Mouse (Mus musculus): Measurements from ENCODE around the gene Castor1.
A peak's percentile ranks its signal among the peaks of the same experiment; 100 is the strongest.

The Castor1 gene

DNA sequence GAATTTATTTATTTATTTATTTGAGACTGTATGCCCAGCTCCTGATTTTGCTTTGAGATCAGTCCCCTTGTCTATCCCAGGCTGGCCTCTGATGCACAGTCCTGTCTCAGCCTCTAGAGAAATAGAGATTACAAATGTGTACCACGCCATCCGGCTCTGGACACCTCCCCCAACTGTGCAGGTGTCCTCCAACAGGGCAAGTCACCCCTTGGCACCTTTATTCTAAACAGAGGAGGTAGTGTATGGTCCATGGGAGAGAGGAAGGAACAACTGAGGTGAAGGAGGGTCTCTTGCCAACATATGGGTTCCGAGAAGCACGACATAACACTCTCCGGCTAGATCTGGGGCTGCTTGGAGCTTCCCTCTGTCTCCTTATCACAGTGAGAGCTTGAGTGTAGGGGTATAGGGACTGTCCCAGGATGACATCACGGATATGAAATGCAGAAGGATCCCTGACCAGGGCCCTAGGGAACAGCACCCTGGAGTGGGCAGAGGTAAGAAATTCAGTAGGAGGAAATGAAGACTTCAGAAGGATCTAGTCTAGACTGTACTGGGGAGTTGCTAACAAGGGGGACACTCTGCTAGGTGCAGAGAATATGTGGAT lies 17.1 kb downstream of the Castor1 start:
- DNase-seq (ENCODE audit: low read depth), result no peak

DNA sequence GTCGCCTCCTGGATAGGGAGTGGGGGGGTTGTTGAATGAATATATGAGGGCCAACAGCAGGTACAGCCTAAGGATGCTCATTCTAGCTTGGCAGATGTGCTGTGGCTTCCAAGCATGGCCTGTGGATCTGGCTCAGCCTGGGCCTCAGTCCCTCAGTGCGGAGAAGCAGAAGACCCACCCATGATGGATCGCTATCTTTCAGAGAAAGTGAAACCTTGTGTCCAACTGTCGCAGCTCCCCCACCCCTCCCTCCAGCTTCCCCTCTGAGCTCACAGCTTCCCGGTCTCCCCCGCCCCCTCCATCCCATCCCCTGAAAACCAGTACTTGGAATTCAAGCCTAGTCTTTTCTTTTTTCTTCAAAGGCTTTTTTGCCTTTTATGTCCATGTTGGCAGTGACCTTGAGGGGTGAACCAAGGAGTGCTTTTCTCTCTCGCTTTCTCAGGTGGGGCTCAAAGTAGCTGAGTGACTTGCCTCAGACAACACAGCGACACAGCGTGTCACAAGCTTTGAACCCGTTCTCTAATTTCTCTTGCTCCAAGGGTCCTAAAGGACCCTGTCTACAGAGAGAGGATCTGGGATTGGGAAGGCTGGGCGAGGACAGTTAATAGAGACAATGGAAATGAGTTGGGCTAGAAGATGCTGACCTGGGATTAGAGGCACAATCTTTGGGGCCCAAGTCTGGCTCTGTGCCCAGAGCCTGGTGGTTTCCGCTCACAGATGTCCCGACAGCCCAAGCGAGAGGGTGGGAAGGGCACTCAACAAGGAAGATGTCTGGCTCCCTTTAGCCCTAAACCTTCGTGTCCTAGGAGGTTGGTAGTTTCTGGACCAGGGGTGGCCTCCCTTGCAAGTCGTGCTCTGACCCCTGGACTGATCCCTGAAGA lies 17.9 kb downstream of the Castor1 start, which contains the start of gene Osm:
Osm (plus strand) TSS at position 756 of the 881 bp plus-strand sequence.
- DNase-seq (ENCODE audit: low read depth), result peak; percentile 85

GRCm38 (mm10) chr11:4236546-4237067 lies 18.6 kb downstream of the Castor1 start:
- DNase-seq (ENCODE audit: low read depth), result peak; percentile 77

DNA sequence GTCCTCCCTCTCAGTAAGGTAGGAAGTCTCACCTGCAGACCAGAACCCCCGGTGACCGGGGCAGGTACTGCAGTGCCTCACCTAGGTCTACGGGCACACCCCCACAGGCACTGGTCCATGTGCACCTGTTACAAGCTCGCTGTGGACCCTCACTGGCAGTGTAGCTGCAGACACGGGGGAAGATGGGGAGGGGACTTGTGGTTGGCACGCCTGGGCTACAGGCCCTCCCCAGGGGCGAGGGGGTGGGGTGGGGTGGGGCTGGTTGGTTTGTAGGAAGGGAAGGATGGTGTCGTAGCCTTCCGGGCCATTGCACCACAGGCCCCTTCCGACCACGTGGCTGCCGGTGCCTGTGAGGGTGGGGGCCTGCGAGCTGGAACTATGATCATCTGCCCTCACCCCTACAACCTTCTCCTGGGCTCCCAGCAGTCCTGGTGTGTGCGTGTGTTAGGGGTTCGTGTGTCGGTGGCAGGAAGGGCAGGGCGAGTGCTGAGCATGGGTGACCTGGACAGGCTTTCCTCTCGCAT lies 19.4 kb downstream of the Castor1 start:
- peak; percentile 89 for DNase-seq (ENCODE audit: low read depth)

- no peak for DNase-seq (ENCODE audit: low read depth)
Measured at GRCm38 (mm10) chr11:4238167-4238566, 20.1 kb downstream of the Castor1 start.

GRCm38 (mm10) chr11:4239691-4240090 lies 21.7 kb downstream of the Castor1 start:
- no peak for DNase-seq (ENCODE audit: low read depth)

DNA sequence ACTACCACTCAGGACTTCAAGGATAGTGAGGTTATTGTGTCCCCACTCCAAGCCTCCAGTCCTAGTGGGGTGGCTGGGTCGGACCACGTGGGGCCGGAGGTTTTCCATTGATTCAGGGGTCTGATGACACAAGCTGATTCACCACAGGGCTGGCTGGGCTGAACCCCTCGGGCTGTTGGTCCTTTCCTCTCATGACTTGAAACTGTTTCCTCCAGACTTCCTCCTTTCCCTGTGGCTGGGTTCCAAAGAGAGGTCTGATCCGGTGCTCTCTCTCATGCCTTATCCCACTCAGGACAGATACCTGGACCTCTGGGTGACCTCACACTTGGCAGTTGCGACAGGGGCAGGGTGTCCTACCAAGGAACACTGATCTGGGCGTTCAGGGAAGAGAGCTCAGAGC lies 22.1 kb downstream of the Castor1 start:
- no peak for DNase-seq (ENCODE audit: low read depth)

- no peak for DNase-seq (ENCODE audit: low read depth)
Measured at GRCm38 (mm10) chr11:4241180-4241579, 23.2 kb downstream of the Castor1 start.

- DNase-seq (ENCODE audit: low read depth), result no peak
Measured at GRCm38 (mm10) chr11:4246126-4246525, 28.1 kb downstream of the Castor1 start.

- peak; percentile 68 for DNase-seq (ENCODE audit: low read depth)
Measured at GRCm38 (mm10) chr11:4246623-4247022, 28.6 kb downstream of the Castor1 start.

DNA sequence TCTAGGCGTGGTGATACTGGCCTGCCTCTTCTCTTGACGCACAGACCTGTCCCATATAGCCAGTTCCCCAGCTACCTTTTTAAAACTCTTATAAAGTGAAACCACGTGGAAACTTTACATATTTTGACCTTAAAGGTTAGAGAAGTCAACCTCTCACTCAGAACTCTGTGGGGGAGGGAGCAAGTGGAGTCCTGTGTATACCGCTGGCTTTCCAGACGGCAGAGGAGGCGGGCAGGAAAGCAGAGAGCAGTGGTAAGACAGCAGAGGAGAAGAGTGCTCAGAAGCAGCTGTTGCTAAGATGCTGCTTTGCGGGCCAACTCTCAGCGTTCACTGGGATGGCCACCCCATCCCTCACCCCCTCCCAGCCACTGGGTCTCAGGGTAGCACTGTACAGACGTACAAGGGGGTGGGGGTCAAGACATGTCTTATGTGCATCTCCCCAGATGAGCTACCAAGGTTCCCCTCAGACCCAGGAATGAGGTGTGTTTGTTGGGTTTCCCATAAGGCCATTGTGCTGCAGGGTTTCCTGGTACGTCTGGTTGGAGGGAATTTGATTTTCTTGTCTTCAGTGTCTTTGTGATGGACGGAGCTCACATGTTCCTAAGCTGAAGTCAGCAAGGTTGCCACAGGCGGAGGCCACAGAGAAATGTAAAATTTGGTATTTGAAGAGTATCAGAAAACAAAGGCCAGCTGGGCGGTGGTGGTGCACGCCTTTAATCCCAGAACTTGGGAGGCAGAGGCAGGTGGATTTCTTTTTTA lies 29.4 kb downstream of the Castor1 start:
- DNase-seq (ENCODE audit: low read depth), result peak; percentile 74

DNA sequence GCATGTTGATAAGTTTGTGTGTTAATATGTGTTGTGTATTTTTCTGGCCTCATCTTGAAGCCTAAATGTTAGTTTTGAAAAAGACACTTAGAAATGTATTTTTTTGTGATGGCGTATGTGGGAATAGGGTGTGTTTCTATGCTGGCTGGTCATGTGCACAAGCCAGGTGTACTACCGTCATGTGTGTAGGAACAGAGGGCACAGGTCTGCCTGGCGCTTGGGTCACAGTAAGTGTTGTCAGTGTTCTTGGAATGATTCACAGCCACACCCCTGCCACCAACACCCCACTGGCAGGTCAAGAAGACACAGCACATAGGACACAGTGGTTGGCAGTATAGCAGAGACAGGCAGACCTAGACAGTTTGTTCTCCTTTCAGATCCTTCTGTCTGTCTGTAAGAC lies 31.1 kb downstream of the Castor1 start:
- peak; percentile 44 for DNase-seq (ENCODE audit: low read depth)

GRCm38 (mm10) chr11:4250290-4250689 lies 32.3 kb downstream of the Castor1 start:
- no peak for DNase-seq (ENCODE audit: low read depth)

- peak; percentile 56 for DNase-seq (ENCODE audit: low read depth)
Measured at GRCm38 (mm10) chr11:4251376-4251775, 33.4 kb downstream of the Castor1 start.

- DNase-seq (ENCODE audit: low read depth), result no peak
Measured at GRCm38 (mm10) chr11:4252886-4253285, 34.9 kb downstream of the Castor1 start.

GRCm38 (mm10) chr11:4256846-4257607 lies 39.0 kb downstream of the Castor1 start, which contains the start of gene Lif:
TSS of gene Lif (plus strand) at chr11:4257557.
- no peak for DNase-seq (ENCODE audit: low read depth)

GRCm38 (mm10) chr11:4257756-4258155 lies 39.7 kb downstream of the Castor1 start:
- no peak for DNase-seq (ENCODE audit: low read depth)

DNA sequence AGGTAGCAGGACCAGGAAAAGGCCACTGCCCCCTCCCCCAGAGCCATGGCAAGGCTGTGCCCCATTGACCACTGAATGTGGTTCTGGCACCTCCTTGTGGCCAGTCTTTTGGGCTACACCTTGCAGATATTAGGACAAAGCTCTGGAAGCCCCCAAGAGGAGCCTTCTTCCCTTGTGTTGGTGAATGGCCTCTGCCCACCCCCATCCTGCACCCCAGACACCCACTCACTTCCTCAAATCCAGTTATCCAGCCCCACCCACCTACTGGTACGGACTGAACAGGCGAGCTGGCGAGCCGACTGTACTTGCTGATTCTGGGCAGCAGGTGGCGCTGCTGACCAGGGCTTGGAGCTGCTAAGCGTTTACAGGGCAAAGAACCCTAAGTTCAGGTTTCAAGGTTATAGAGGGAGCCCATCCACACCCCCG lies 40.6 kb downstream of the Castor1 start:
- DNase-seq (ENCODE audit: low read depth), result peak; percentile 94

GRCm38 (mm10) chr11:4260463-4261187 lies 42.6 kb downstream of the Castor1 start:
- DNase-seq (ENCODE audit: low read depth), result peak; percentile 73

DNA sequence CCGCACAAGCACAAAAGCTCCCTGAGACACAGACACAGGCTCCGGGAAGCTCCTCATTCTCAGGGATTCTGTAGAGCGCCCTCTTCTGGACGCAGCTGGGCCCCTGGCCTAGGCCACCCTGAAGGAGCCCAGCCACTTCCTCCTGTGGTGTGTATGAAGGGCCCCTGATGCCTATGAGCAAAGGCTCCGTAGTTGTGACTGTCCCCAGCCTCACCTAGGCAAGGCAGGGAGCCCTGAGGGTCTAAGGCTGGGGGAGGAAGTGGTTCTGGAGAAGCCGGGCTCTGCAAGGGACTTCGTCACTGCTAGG lies 43.1 kb downstream of the Castor1 start:
- DNase-seq (ENCODE audit: low read depth), result peak; percentile 87

DNA sequence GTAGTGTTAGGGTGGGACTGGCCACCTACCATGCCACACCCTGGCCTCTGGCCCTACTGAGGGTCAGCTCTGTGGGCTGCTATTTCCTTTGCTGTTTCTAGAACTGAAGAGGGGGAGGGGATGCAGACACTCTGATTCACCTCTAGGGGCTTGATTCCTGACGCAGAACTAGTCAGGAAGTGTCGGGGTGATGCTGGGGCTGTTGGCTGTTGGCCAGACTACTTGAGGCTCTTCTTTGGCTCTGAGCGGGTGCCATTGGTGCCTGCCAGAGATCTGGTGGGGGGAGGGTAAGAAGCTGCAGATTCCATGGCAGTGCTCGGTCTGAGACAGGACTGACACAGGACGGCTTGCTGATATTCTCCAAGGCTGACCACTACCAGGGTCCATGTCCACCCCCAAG lies 43.9 kb downstream of the Castor1 start:
- DNase-seq (ENCODE audit: low read depth), result peak; percentile 77

Measured in induced T-regulatory cell, adult 2 months (primary cell).